19 mouse cellular contexts compared by ENCODE assay signal in genomic region chr7:19328425-19328824, GRCm38 (mm10). TPM values are rescaled to one million over a fixed set of nuclear protein-coding genes. Genes with fewer than 3 reads are reported as not detected.
DNase-seq lines count a peak whose midpoint lies in the region; ATAC-seq and TF ChIP-seq lines count a peak whose summit lies in the region.
"Had no signal": no experiment of that assay in that cellular context is flagged by ENCODE, and none has a peak within 500 bp of the region (broad histone marks: within the 10 kb centered on the region; RNA-seq: fewer than 3 reads in every experiment).

No protein-coding gene starts in this region.

- no peak overlapping the region for H3K4me3 ChIP-seq in kidney, postnatal 0 days (replicated peaks; ENCODE audit: low read depth, low read length)
- H3K4me3 ChIP-seq: embryonic facial prominence, embryonic 13.5 days; forebrain, embryonic 12.5 days; midbrain, embryonic 12.5 days had no signal

- H3K36me3 ChIP-seq in kidney, postnatal 0 days (ENCODE audit: insufficient read depth, low read length): no peaks in the 10 kb centered on the region
- H3K36me3 ChIP-seq: embryonic facial prominence, embryonic 13.5 days; forebrain, embryonic 12.5 days; limb, embryonic 13.5 days; midbrain, embryonic 12.5 days had no signal

- H3K4me2 ChIP-seq in kidney, postnatal 0 days (ENCODE audit: low read length): no peak overlapping the region
- H3K4me2 ChIP-seq: embryonic facial prominence, embryonic 13.5 days; forebrain, embryonic 12.5 days; limb, embryonic 13.5 days; midbrain, embryonic 12.5 days had no signal

- H3K9me3 ChIP-seq in kidney, postnatal 0 days (replicated peaks; ENCODE audit: low read length): no peaks in the 10 kb centered on the region
- H3K9me3 ChIP-seq: embryonic facial prominence, embryonic 13.5 days; forebrain, embryonic 12.5 days; limb, embryonic 13.5 days; midbrain, embryonic 12.5 days had no signal

- H3K9ac ChIP-seq in kidney, postnatal 0 days (ENCODE audit: low read depth, low read length): no peak overlapping the region
- H3K9ac ChIP-seq: embryonic facial prominence, embryonic 13.5 days; forebrain, embryonic 12.5 days; limb, embryonic 13.5 days had no signal

- H3K27ac ChIP-seq in kidney, postnatal 0 days: no peak overlapping the region
- H3K27ac ChIP-seq: embryonic facial prominence, embryonic 13.5 days; forebrain, embryonic 12.5 days; limb, embryonic 13.5 days; midbrain, embryonic 12.5 days had no signal

- peak; percentile 61 for DNase-seq in CD4-positive, CD25-positive, alpha-beta regulatory T cell, adult 2 months (ENCODE audit: low read depth, low spot score)
- DNase-seq in kidney, postnatal 0 days (ENCODE audit: low spot score): no peak
- DNase-seq in kidney, postnatal 25 days: no peak
- DNase-seq in B cell, adult 2 months: peak; percentile 60 to 66
- DNase-seq in brain, embryonic 14.5 days (ENCODE audit: low read depth): no peak
- DNase-seq in adrenal gland, postnatal 10 days: no peak
- no peak for DNase-seq in spleen, postnatal 14 days (ENCODE audit: low spot score in 2 of 2)
- DNase-seq: adrenal gland, adult 8-10 months; heart, postnatal 4 days; kidney, postnatal 36 days; layer of hippocampus, postnatal 36 days; lung, postnatal 10 days had no signal

- TF ChIP-seq CTCF in kidney, postnatal 0 days (IDR thresholded peaks at IDR 0.05; ENCODE audit: low read depth): peak; percentile 39; the same call in 1 of the 2 replicates
- TF ChIP-seq CTCF in brain, embryonic 14.5 days (IDR thresholded peaks at IDR 0.05; ENCODE audit: borderline replicate concordance, extremely low read depth, insufficient read depth, insufficient read length): peak; percentile 17; the same call in 1 of the 2 replicates

- peaks cover 5% of the 10 kb centered on the region; the same call in 1 of the 2 replicates for H3K4me1 ChIP-seq in kidney, postnatal 0 days (replicated peaks; ENCODE audit: insufficient read depth, low read length)

- no peak for ATAC-seq in CD4-positive, CD25-positive, alpha-beta regulatory T cell, adult 4 months
- ATAC-seq in kidney, postnatal 0 days (replicated peaks; ENCODE audit: low FRiP score, low read depth): no peak
- ATAC-seq: Patski had no signal

- no peak for TF ChIP-seq POLR2A in brain, embryonic 14.5 days (IDR thresholded peaks at IDR 0.05; ENCODE audit: borderline replicate concordance, extremely low read depth, insufficient read depth, insufficient read length, poor library complexity, severe bottlenecking)

- no peaks in the 10 kb centered on the region for H3K27me3 ChIP-seq in kidney, postnatal 0 days (ENCODE audit: insufficient read depth, low read length)
- H3K27me3 ChIP-seq: embryonic facial prominence, embryonic 13.5 days; Patski had no signal

RNA-seq across cellular contexts. Expression of gene Ercc1, which starts 16.2 kb away (rescaled TPM):
- 10 to 100 TPM; 71.2 to 78.1 TPM for polyA plus RNA-seq in CD4-positive, CD25-positive, alpha-beta regulatory T cell, adult 4 months (2017; shearing (Covaris generic))
- polyA plus RNA-seq in kidney, postnatal 0 days (2015; fragmentation: Nextera tagmentation; extraction: Ambion mirVana): 68.4 and 68.8 TPM in 2 replicates
- polyA plus RNA-seq in brain, embryonic 14.5 days (2012; rRNA removed): 65.1 and 81.9 TPM in 2 replicates
- 10 to 100 TPM; 37.1 to 41.3 TPM for total RNA-seq in adrenal gland, postnatal 10 days (2021)

RNA-seq across cellular contexts. Expression of gene Fosb, which starts 18.6 kb away (rescaled TPM):
- 1 to 10 TPM in 1 of 2 experiments, under 1 TPM in 1; 0.35 to 2.7 TPM for polyA plus RNA-seq in CD4-positive, CD25-positive, alpha-beta regulatory T cell, adult 4 months (2017; shearing (Covaris generic))
- 0.11 TPM in 2 replicates for polyA plus RNA-seq in kidney, postnatal 0 days (2015; fragmentation: Nextera tagmentation; extraction: Ambion mirVana)
- polyA plus RNA-seq in brain, embryonic 14.5 days (2012; rRNA removed): 0.19 and 0.23 TPM in 2 replicates
- 10 to 100 TPM in 1 of 2 experiments, 1 to 10 TPM in 1; 1.2 to 12.9 TPM for total RNA-seq in adrenal gland, postnatal 10 days (2021)
- polyA plus RNA-seq: forebrain, embryonic 12.5 days; neural tube, embryonic 11.5 days had no signal

RNA-seq across cellular contexts. Expression of gene Cd3eap, which starts 30.9 kb away (rescaled TPM):
- 10 to 100 TPM; 15.8 to 17.6 TPM for polyA plus RNA-seq in CD4-positive, CD25-positive, alpha-beta regulatory T cell, adult 4 months (2017; shearing (Covaris generic))
- polyA plus RNA-seq in kidney, postnatal 0 days (2015; fragmentation: Nextera tagmentation; extraction: Ambion mirVana): 16.7 and 17.7 TPM in 2 replicates
- polyA plus RNA-seq in brain, embryonic 14.5 days (2012; rRNA removed): 11.9 and 12.7 TPM in 2 replicates
- 10 to 100 TPM; 11.5 to 11.7 TPM for total RNA-seq in adrenal gland, postnatal 10 days (2021)

RNA-seq across cellular contexts. Expression of gene Ppp1r13l, which starts 31.1 kb away (rescaled TPM):
- polyA plus RNA-seq in CD4-positive, CD25-positive, alpha-beta regulatory T cell, adult 4 months (2017; shearing (Covaris generic)): not detected
- polyA plus RNA-seq in kidney, postnatal 0 days (2015; fragmentation: Nextera tagmentation; extraction: Ambion mirVana): 3.0 and 4.0 TPM in 2 replicates
- 8.2 and 8.9 TPM in 2 replicates for polyA plus RNA-seq in brain, embryonic 14.5 days (2012; rRNA removed)
- 1 to 10 TPM; 5.0 to 6.0 TPM for total RNA-seq in adrenal gland, postnatal 10 days (2021)

RNA-seq across cellular contexts. Expression of gene Rtn2, which starts 46.0 kb away (rescaled TPM):
- polyA plus RNA-seq in CD4-positive, CD25-positive, alpha-beta regulatory T cell, adult 4 months (2017; shearing (Covaris generic)): not detected
- 7.3 and 7.4 TPM in 2 replicates for polyA plus RNA-seq in kidney, postnatal 0 days (2015; fragmentation: Nextera tagmentation; extraction: Ambion mirVana)
- 159 and 189 TPM in 2 replicates for polyA plus RNA-seq in brain, embryonic 14.5 days (2012; rRNA removed)
- 10 to 100 TPM; 20.2 to 59.7 TPM for total RNA-seq in adrenal gland, postnatal 10 days (2021)

Comparison
In these comparisons a context has a peak if more than half of its experiments do, and no peak if none do; other contexts are left out.
1. DNase-seq: peak in CD4-positive, CD25-positive, alpha-beta regulatory T cell, adult 2 months (single experiment) and B cell, adult 2 months (2 of 2); none in kidney, postnatal 0 days (single experiment), kidney, postnatal 25 days (0 of 2), brain, embryonic 14.5 days (single experiment), adrenal gland, postnatal 10 days (single experiment) and spleen, postnatal 14 days (0 of 2).